Mouse (Mus musculus) CH12.LX (cell line): ENCODE data around the gene Gcm1. TPM values are rescaled to one million over a fixed set of nuclear protein-coding genes. Genes with fewer than 3 reads are reported as not detected.

ENCODE experiments used
- DNase-seq: peaks from one replicate; pipeline ENCODE4 v3.0.0-alpha.2; 2013; ENCODE audit errors: extremely low read depth
- H3K27ac ChIP-seq: 2 replicates; pipeline ENCODE4 v1.5.1; 2012; ENCODE audit warnings: low read depth, mild to moderate bottlenecking, control low read depth, moderate library complexity; ENCODE audit not compliant: insufficient read depth
- H3K27me3 ChIP-seq: replicated peaks from 2 replicates; pipeline ENCODE3; 2012; ENCODE audit warnings: inconsistent platforms
- H3K36me3 ChIP-seq, 2 experiments: replicated peaks in 1 of 2; 2 replicates each; pipeline versions ENCODE3 to v1.6.1; 2012; ENCODE audit warnings: inconsistent platforms in 1 of 2, low read length in 1 of 2, mild to moderate bottlenecking in 1 of 2, mixed read lengths in 1 of 2, moderate library complexity in 1 of 2; ENCODE audit not compliant: control insufficient read depth in 1 of 2, insufficient read depth in 1 of 2
- H3K4me1 ChIP-seq, 2 experiments: 2 replicates each; pipeline ENCODE4 v1.6.1; 2012; ENCODE audit warnings: inconsistent platforms in 1 of 2, moderate library complexity in 1 of 2; ENCODE audit not compliant: insufficient read depth in 2 of 2, control insufficient read depth in 1 of 2
- H3K4me2 ChIP-seq: 2 replicates; pipeline ENCODE4 v1.6.1; 2012; ENCODE audit warnings: low read depth, mild to moderate bottlenecking, control low read depth; ENCODE audit not compliant: poor library complexity, insufficient read depth, severe bottlenecking
- H3K4me3 ChIP-seq, 3 experiments: fragments of 150-350 bp in 1 of 3; sonication (generic) in 1 of 3; replicated peaks in 1 of 3; 2 replicates each; pipeline versions ENCODE3 to v1.5.1; 2011 to 2012; ENCODE audit warnings: low read depth in 2 of 3, low read length in 2 of 3, mild to moderate bottlenecking in 2 of 3, moderate library complexity in 2 of 3, control low read depth in 1 of 3, improper control_type of control experiment in 1 of 3, inconsistent platforms in 1 of 3, mixed read lengths in 1 of 3; ENCODE audit not compliant: poor library complexity in 1 of 3
- H3K79me2 ChIP-seq: replicated peaks from 2 replicates; pipeline ENCODE4 v1.6.1; 2012; ENCODE audit warnings: mild to moderate bottlenecking, moderate library complexity; ENCODE audit not compliant: control insufficient read depth, poor library complexity, insufficient read depth, severe bottlenecking; ENCODE audit errors: extremely low read depth
- H3K9ac ChIP-seq: 2 replicates; pipeline ENCODE4 v1.6.1; 2012; ENCODE audit warnings: low read depth, mild to moderate bottlenecking, control low read depth, moderate library complexity; ENCODE audit not compliant: insufficient read depth
- H3K9me3 ChIP-seq: replicated peaks from 2 replicates; pipeline ENCODE3; 2012; ENCODE audit warnings: low read length, inconsistent platforms, mixed read lengths
- BHLHE40 ChIP-seq: IDR thresholded peaks from 2 replicates; pipeline ENCODE4 v1.6.1; 2011; ENCODE audit warnings: mild to moderate bottlenecking, low read depth, low read length, improper control_type of control experiment
- CHD1 ChIP-seq: IDR thresholded peaks from 2 replicates; pipeline ENCODE4 v1.6.1; 2012; ENCODE audit warnings: low read depth, low read length, improper control_type of control experiment, inconsistent platforms
- CHD2 ChIP-seq: IDR thresholded peaks from 2 replicates; pipeline ENCODE4 v1.6.1; 2011; ENCODE audit warnings: low read length, improper control_type of control experiment
- CTCF ChIP-seq, 2 experiments: IDR thresholded peaks in 1 of 2; conservative IDR thresholded peaks in 1 of 2; 2 replicates each; pipeline ENCODE4 v1.5.1; 2011 to 2012; ENCODE audit warnings: low read depth in 2 of 2, low read length in 2 of 2, improper control_type of control experiment in 1 of 2, inconsistent platforms in 1 of 2, mild to moderate bottlenecking in 1 of 2, moderate library complexity in 1 of 2
- E2F4 ChIP-seq: IDR thresholded peaks from 2 replicates; pipeline ENCODE4 v1.6.1; 2011; ENCODE audit warnings: low read depth, low read length, improper control_type of control experiment; ENCODE audit not compliant: insufficient replicate concordance
- ELF1 ChIP-seq: IDR thresholded peaks from 2 replicates; pipeline ENCODE4 v1.6.1; 2014; ENCODE audit warnings: low read depth, mild to moderate bottlenecking, inconsistent platforms, low read length, improper control_type of control experiment
- EP300 ChIP-seq: IDR thresholded peaks from 2 replicates; pipeline ENCODE4 v1.6.1; 2011; ENCODE audit warnings: low read length, improper control_type of control experiment
- ETS1 ChIP-seq: conservative IDR thresholded peaks from 2 replicates; pipeline ENCODE4 v1.6.1; 2012; ENCODE audit warnings: low read depth, mild to moderate bottlenecking, inconsistent platforms, low read length, improper control_type of control experiment, moderate library complexity
- GABPA ChIP-seq: IDR thresholded peaks from 2 replicates; pipeline ENCODE4 v1.6.1; 2012; ENCODE audit warnings: low read depth, low read length, improper control_type of control experiment, inconsistent platforms; ENCODE audit not compliant: insufficient replicate concordance
- HCFC1 ChIP-seq: IDR thresholded peaks from 2 replicates; pipeline ENCODE4 v1.6.1; 2012; ENCODE audit warnings: low read depth, mild to moderate bottlenecking, inconsistent platforms, low read length, improper control_type of control experiment
- IRF4 ChIP-seq: IDR thresholded peaks from 2 replicates; pipeline ENCODE4 v1.6.1; 2014; ENCODE audit warnings: low read depth, mild to moderate bottlenecking, inconsistent platforms, low read length, improper control_type of control experiment
- JUND ChIP-seq: conservative IDR thresholded peaks from 2 replicates; pipeline ENCODE4 v1.6.1; 2011; ENCODE audit warnings: low read depth, low read length, improper control_type of control experiment
- KAT2A ChIP-seq: IDR thresholded peaks from 2 replicates; pipeline ENCODE4 v1.6.1; 2012; ENCODE audit warnings: low read length, improper control_type of control experiment, inconsistent platforms; ENCODE audit not compliant: insufficient replicate concordance
- MAFK ChIP-seq: IDR thresholded peaks from 2 replicates; pipeline ENCODE4 v1.6.1; 2011; ENCODE audit warnings: low read length, improper control_type of control experiment; ENCODE audit not compliant: insufficient replicate concordance
- MAX ChIP-seq: IDR thresholded peaks from 2 replicates; pipeline ENCODE4 v1.6.1; 2011; ENCODE audit warnings: low read length, improper control_type of control experiment
- MXI1 ChIP-seq: IDR thresholded peaks from 2 replicates; pipeline ENCODE4 v1.6.1; 2011; ENCODE audit warnings: mild to moderate bottlenecking, low read depth, low read length, improper control_type of control experiment
- MYC ChIP-seq: IDR thresholded peaks from 2 replicates; pipeline ENCODE4 v1.6.1; 2011; ENCODE audit warnings: low read depth, mild to moderate bottlenecking, improper control_type of control experiment, low read length
- NELFE ChIP-seq: IDR thresholded peaks from 2 replicates; pipeline ENCODE4 v1.6.1; 2011; ENCODE audit warnings: low read depth, low read length, improper control_type of control experiment
- NRF1 ChIP-seq: IDR thresholded peaks from 2 replicates; pipeline ENCODE4 v1.6.1; 2014; ENCODE audit warnings: low read depth, mild to moderate bottlenecking, inconsistent platforms, low read length, improper control_type of control experiment, moderate library complexity
- PAX5 ChIP-seq: IDR thresholded peaks from 2 replicates; pipeline ENCODE4 v1.6.1; 2012; ENCODE audit warnings: low read length, inconsistent platforms, mixed read lengths
- SMC3 ChIP-seq: IDR thresholded peaks from 2 replicates; pipeline ENCODE4 v1.6.1; 2011; ENCODE audit warnings: low read depth, low read length, improper control_type of control experiment
- TBP ChIP-seq: conservative IDR thresholded peaks from 2 replicates; pipeline ENCODE4 v1.6.1; 2011; ENCODE audit warnings: low read depth, low read length, improper control_type of control experiment
- UBTF ChIP-seq: IDR thresholded peaks from 2 replicates; pipeline ENCODE4 v1.6.1; 2012; ENCODE audit warnings: low read depth, mild to moderate bottlenecking, inconsistent platforms, low read length, improper control_type of control experiment, moderate library complexity
- USF2 ChIP-seq: conservative IDR thresholded peaks from 2 replicates; pipeline ENCODE4 v1.6.1; 2011; ENCODE audit warnings: low read depth, low read length, improper control_type of control experiment
- ZC3H11A ChIP-seq: IDR thresholded peaks from 2 replicates; pipeline ENCODE4 v1.6.1; 2012; ENCODE audit warnings: low read depth, mild to moderate bottlenecking, inconsistent platforms, low read length, improper control_type of control experiment
- ZKSCAN1 ChIP-seq: IDR thresholded peaks from 2 replicates; pipeline ENCODE4 v1.6.1; 2012; ENCODE audit warnings: low read depth, inconsistent platforms, low read length, improper control_type of control experiment, borderline replicate concordance
- ZMIZ1 ChIP-seq: IDR thresholded peaks from 2 replicates; pipeline ENCODE4 v1.6.1; 2012; ENCODE audit warnings: low read depth, mild to moderate bottlenecking, inconsistent platforms, low read length, improper control_type of control experiment
- dilution Hi-C: fragments of 300-500 bp; cut with MboI; formaldehyde crosslinking; loops from 2 replicates; pipeline ENCODE4 v1.14.3; 2020; ENCODE audit warnings: low sequenced_read_pairs; ENCODE audit not compliant: extremely low pct_unique_long_range_greater_than_20kb, extremely low pct_ligation_motif_present
- in situ Hi-C: fragments of 300-500 bp; cut with MboI; formaldehyde crosslinking; loops from 3 replicates; pipeline ENCODE4 v1.14.3; 2019; ENCODE audit warnings: low sequenced_read_pairs, low pct_ligation_motif_present, low pct_unique_long_range_greater_than_20kb, mixed read lengths
- polyA plus RNA-seq: library from polyadenylated mRNA; unstranded; fragments of >175 nt; gene quantifications from 2 replicates; pipeline ENCODE4 v1.2.1, GENCODE M21; 2012; ENCODE audit warnings: low read depth; ENCODE audit not compliant: insufficient read length
- total RNA-seq, 2 experiments: library from RNA; depleted of rRNA; stranded (reverse); fragments of 300-350 nt in 1 of 2; fragments of >200 nt in 1 of 2; gene quantifications; 2 replicates each; pipeline ENCODE4 v1.2.3; 2012 to 2014

Gene Gcm1
- total RNA-seq (2012; rRNA removed) = not detected in 2 replicates
- not detected in 2 replicates for total RNA-seq (2014; rRNA removed)
- polyA plus RNA-seq = not detected in 2 replicates

DNA sequence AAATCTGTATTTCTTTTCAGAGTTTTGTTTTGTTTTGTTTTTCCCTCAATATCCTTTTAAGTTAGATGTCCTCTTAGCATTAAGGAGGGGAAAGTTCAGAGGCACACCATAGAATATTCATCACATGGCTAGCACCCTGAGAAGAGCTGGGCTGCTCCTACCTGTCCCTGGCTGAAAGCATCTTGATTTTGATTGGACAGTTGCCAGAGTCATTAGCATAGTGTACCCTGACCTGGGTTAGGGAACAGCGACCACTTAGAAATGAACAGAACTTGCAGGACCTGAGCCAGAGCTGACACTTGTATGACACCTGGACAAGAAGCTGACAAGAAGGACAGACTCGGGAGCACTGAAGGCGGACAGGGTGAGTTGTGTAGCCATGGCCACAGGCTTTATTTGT, at the start of gene Gcm1:
Gcm1 (plus strand) TSS at position 248 of the 400 bp plus-strand sequence.
- Histone ChIP-seq H3K9ac (no peak within 1 kb of the TSS), H3K36me3 (no peaks in the 10 kb centered on the region), H3K9me3 (no peaks in the 10 kb centered on the region), H3K4me2 (no peak within 1 kb of the TSS), H3K4me1 (peaks cover 4 to 24% of the 10 kb centered on the region in 2 experiments), H3K4me3 (no peak within 1 kb of the TSS), H3K79me2 (no peaks in the 10 kb centered on the region), H3K27ac (no peak within 1 kb of the TSS), H3K27me3 (no peaks in the 10 kb centered on the region)
- DNase-seq = no peak
- dilution Hi-C loops (no loop called here), in situ Hi-C loops (no loop called here)
- TF ChIP-seq ELF1 (no peak), MAX (no peak), HCFC1 (no peak), NRF1 (no peak), SMC3 (no peak), NELFE (no peak), UBTF (no peak), ETS1 (no peak), MXI1 (no peak), IRF4 (no peak), CTCF (conservative IDR thresholded peaks at IDR 0.05 in 1 of 2, IDR thresholded peaks at IDR 0.05 in 1 of 2; ENCODE audit: low read depth in 2 of 2, low read length in 2 of 2) (no peak), PAX5 (no peak), MYC (no peak), TBP (no peak), GABPA (no peak), EP300 (no peak), BHLHE40 (no peak), E2F4 (no peak), ZC3H11A (no peak)

DNA sequence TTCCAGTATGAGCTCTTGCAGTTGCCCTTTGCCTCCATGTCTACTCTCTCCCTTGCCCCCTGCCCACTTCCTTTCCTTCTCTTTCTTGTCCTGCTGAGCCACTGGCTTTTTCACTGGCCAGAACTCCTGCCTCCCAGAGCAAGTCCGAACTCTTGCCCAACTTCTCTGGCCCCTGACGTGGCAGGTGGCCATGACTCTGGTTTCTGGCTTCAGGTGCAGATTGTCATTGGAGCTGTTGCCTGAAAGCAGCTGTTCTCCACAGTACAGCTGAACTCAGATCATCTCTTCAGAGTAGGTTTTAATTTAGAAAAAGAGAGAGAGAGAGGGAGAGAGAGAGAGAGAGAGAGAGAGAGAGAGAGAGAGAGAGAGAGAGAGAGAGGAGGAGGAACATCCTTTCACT, 48.4 kb upstream of the Gcm1 start:
- no peaks in the 10 kb centered on the region for H3K9me3 ChIP-seq
- no peak overlapping the region for H3K4me3 ChIP-seq
- peaks cover 3 to 18% of the 10 kb centered on the region in 2 experiments; a peak in 3 of 4 replicates for H3K4me1 ChIP-seq
- no peak overlapping the region for H3K9ac ChIP-seq
- in situ Hi-C loops = no loop called here
- H3K27me3 ChIP-seq = no peaks in the 10 kb centered on the region
- dilution Hi-C loops = no loop called here
- H3K79me2 ChIP-seq = no peaks in the 10 kb centered on the region
- no peak overlapping the region for H3K27ac ChIP-seq
- H3K4me2 ChIP-seq = no peak overlapping the region
- no peak for DNase-seq
- H3K36me3 ChIP-seq = no peaks in the 10 kb centered on the region
- TF ChIP-seq ETS1 (no peak), ZKSCAN1 (no peak), GABPA (no peak), ZMIZ1 (no peak), CHD2 (no peak), KAT2A (no peak), MYC (no peak), USF2 (no peak), JUND (no peak), CTCF (conservative IDR thresholded peaks at IDR 0.05 in 1 of 2, IDR thresholded peaks at IDR 0.05 in 1 of 2; ENCODE audit: low read depth in 2 of 2, low read length in 2 of 2) (no peak), PAX5 (no peak), MAFK (no peak), CHD1 (no peak), BHLHE40 (no peak), ZC3H11A (no peak)
